Mouse (Mus musculus): ENCODE data around the gene Prkaca. TPM values are rescaled to one million over a fixed set of nuclear protein-coding genes. Genes with fewer than 3 reads are reported as not detected.

Prkaca gene
- polyA plus RNA-seq (2012; rRNA removed; ENCODE audit: low replicate concordance), result 38.5 and 50.4 TPM in 2 replicates

GRCm38 (mm10) chr8:83972150-83973120 lies at the start of gene Prkaca:
Gene Prkaca, plus strand, starts transcription at chr8:83972993.

GRCm38 (mm10) chr8:83955106-83955957 lies 17.5 kb upstream of the Prkaca start, which contains the start of the genes Gm10644 and Asf1b:
Gene Gm10644, minus strand, starts transcription at chr8:83955205.
Gene Asf1b, plus strand, starts transcription at chr8:83955507.

GRCm38 (mm10) chr8:83997511-83998141 lies 24.8 kb downstream of the Prkaca start, which contains the start of gene Samd1:
Gene Samd1, plus strand, starts transcription at chr8:83997672.

GRCm38 (mm10) chr8:84001281-84002000 lies 28.6 kb downstream of the Prkaca start, which contains the start of gene 1700067K01Rik:
Gene 1700067K01Rik, plus strand, starts transcription at chr8:84001502.

GRCm38 (mm10) chr8:84011705-84012498 lies 39.1 kb downstream of the Prkaca start, which contains the start of gene 2210011C24Rik:
Gene 2210011C24Rik, minus strand, starts transcription at chr8:84012171.

GRCm38 (mm10) chr8:84021096-84021495 lies 48.3 kb downstream of the Prkaca start, which contains the start of gene Palm3:
Gene Palm3, plus strand, starts transcription at chr8:84021471.

GRCm38 (mm10) chr8:84042066-84042947 lies 69.5 kb downstream of the Prkaca start, which contains the start of gene Il27ra:
Gene Il27ra, minus strand, starts transcription at chr8:84042589.

GRCm38 (mm10) chr8:84044900-84045299 lies 72.1 kb downstream of the Prkaca start, which contains the start of gene Rln3:
Gene Rln3, minus strand, starts transcription at chr8:84045000.

Other genes with a start within 250 kb of the Prkaca start
- gene Adgre5, start 231.7 kb upstream of the Prkaca start, polyA plus RNA-seq (2012; rRNA removed; ENCODE audit: low replicate concordance), result 24.2 and 25.8 TPM in 2 replicates
- 9.4 and 15.6 TPM in 2 replicates for gene Adgrl1, start 72.9 kb upstream of the Prkaca start, polyA plus RNA-seq (2012; rRNA removed; ENCODE audit: low replicate concordance)
- 0.22 and 0.34 TPM in 2 replicates for gene Gm10644, start 17.8 kb upstream of the Prkaca start, polyA plus RNA-seq (2012; rRNA removed; ENCODE audit: low replicate concordance)
- gene Asf1b, start 17.5 kb upstream of the Prkaca start, polyA plus RNA-seq (2012; rRNA removed; ENCODE audit: low replicate concordance), result 6.1 and 44.6 TPM in 2 replicates
- gene Samd1, start 24.7 kb downstream of the Prkaca start, polyA plus RNA-seq (2012; rRNA removed; ENCODE audit: low replicate concordance), result 33.3 and 36.7 TPM in 2 replicates
- gene 1700067K01Rik, start 28.5 kb downstream of the Prkaca start, polyA plus RNA-seq (2012; rRNA removed; ENCODE audit: low replicate concordance), result 0.53 TPM in 2 replicates
- gene 2210011C24Rik, start 39.2 kb downstream of the Prkaca start, polyA plus RNA-seq (2012; rRNA removed; ENCODE audit: low replicate concordance), result 10.3 and 11.7 TPM in 2 replicates
- 0.05 and 0.19 TPM in 2 replicates for gene Palm3, start 48.5 kb downstream of the Prkaca start, polyA plus RNA-seq (2012; rRNA removed; ENCODE audit: low replicate concordance)
- 2.7 and 2.9 TPM in 2 replicates for gene Il27ra, start 69.6 kb downstream of the Prkaca start, polyA plus RNA-seq (2012; rRNA removed; ENCODE audit: low replicate concordance)
- 0.33 and 0.85 TPM in 2 replicates for gene Rln3, start 72.0 kb downstream of the Prkaca start, polyA plus RNA-seq (2012; rRNA removed; ENCODE audit: low replicate concordance)
- gene Gm10643, start 92.1 kb downstream of the Prkaca start, polyA plus RNA-seq (2012; rRNA removed; ENCODE audit: low replicate concordance), result 0.11 and 0.47 TPM in 2 replicates
- gene Rfx1, start 93.8 kb downstream of the Prkaca start, polyA plus RNA-seq (2012; rRNA removed; ENCODE audit: low replicate concordance), result 28.4 and 32.1 TPM in 2 replicates
- 74.8 and 118 TPM in 2 replicates for gene Dcaf15, start 131.8 kb downstream of the Prkaca start, polyA plus RNA-seq (2012; rRNA removed; ENCODE audit: low replicate concordance)
- gene Podnl1, start 153.0 kb downstream of the Prkaca start, polyA plus RNA-seq (2012; rRNA removed; ENCODE audit: low replicate concordance), result 4.5 and 9.4 TPM in 2 replicates
- 35.5 and 51.7 TPM in 2 replicates for gene Cc2d1a, start 174.9 kb downstream of the Prkaca start, polyA plus RNA-seq (2012; rRNA removed; ENCODE audit: low replicate concordance)
- 0.12 and 0.16 TPM in 2 replicates for gene 4930432K21Rik, start 175.0 kb downstream of the Prkaca start, polyA plus RNA-seq (2012; rRNA removed; ENCODE audit: low replicate concordance)
- gene Nanos3, start 212.2 kb downstream of the Prkaca start, polyA plus RNA-seq (2012; rRNA removed; ENCODE audit: low replicate concordance), result 0.63 TPM in 1 of 2 replicates, not detected in the other

Data from duodenum, adult 2 months (tissue).